Mouse (Mus musculus) 3T3-L1 (cell line): ENCODE data around the gene Frem1.

Source experiments
- DNase-seq: peaks from one replicate; pipeline ENCODE4 v3.0.0-alpha.2; 2015; ENCODE audit warnings: low read depth, low spot score

Frem1 gene

DNA sequence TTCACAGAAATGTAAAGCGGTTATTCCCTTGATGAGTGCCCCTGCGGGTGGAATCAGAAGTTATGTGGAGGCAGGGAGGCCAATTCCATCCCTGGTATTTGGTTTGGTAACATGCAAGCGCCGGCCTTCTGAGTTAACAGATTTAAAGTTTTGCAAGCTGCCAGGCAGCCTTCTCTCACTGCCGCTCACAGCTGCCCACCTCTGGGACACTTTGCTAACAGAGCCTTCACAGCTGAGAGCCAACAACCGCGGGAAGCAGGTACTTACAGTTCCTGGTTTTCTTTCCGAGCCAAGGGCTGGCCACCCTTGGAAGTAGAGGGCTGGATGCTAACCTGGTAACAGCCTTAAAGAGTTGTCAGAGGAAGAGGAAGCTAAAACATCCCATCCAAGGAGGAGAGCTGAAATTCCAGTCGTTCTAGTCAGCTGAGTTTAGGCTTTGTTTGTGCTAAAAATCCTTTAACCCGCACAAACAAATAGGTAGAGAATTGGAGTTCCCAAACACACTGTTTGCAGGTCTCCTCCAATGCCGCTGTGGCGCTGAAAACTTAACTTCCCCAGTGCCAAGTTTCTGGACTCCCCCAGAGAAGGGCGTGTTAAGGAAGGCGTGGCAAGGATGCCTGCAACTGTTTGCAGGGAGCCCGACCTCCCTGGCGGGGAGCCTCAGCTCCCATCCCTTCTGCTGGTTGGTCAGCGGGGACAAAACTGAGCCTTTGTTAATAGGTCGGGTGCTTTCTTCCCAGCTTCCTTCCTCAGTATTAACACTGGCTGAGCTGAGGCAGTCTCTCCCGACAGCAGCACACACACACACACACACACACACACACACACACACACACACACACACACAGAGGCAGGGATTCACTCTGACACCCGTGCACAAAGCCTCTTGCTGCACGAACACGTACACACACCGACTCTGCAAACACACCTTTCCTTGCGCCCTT lies at the start of gene Frem1:
Gene Frem1, minus strand, starts transcription at position 706 of the 944 bp plus-strand sequence.
- no peak for DNase-seq

DNA sequence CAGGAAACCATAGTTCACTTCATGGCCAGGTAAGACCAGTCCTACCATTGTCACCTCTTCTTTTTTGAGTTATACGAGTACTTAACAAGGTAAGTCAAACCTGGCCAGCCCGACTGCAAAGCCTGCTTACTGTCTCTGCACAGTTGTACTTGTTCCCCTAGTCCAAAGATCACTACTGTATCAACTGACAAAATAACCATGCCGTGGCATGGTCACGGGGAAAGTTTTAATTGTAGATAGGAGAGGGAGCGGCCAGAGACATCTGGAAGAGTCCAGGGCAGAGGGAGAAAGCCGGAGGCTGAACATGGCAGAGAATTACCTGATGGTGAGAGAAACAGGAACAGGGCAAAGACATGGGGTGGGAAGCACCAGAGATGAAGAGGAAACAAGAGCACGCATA lies 46.9 kb upstream of the Frem1 start:
- DNase-seq = no peak

GRCm38 (mm10) chr4:83093941-83094340 lies 41.8 kb upstream of the Frem1 start:
- DNase-seq = no peak

DNA sequence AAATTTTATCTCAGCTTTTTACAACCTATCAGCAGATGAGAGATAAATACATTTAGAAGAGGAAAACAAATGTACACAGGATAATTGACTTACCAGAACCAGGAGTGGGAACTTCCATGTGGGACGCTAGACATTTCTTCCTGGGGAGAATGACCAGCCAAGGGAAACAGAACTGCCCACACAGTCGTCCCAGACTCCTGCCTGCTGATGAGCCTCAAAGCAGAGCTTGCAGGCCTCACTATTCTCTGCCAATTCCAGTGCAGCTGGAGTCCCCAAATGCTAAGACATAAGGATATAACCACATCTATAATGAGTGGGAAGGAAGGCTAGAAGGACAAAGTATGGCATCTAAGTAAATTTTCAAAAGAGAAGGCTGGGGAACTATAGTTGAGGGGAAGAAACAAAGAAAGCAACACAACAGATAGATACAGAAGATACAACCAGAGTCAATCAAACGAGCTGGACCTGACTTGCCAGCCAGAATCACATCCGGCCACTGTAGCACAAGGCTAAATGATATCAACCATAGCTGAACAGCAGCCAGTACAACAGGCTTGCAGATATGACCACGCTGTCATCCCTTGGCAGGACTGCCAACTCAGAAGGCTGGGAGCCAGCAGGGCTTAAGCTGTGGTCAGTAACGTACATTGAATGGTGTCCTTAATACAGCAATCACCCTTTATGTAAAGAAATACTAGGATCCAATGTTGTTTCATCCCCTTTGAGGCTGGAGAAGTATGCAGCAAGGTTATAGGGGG lies 38.7 kb upstream of the Frem1 start:
- peak; percentile 38 for DNase-seq

- no peak for DNase-seq
These were observed 28.4 kb upstream of the Frem1 start for GRCm38 (mm10) chr4:83080364-83081174.

- peak; percentile 53 for DNase-seq
These were observed 12.1 kb upstream of the Frem1 start for GRCm38 (mm10) chr4:83064191-83064590.

- no peak for DNase-seq
These were observed 9.4 kb upstream of the Frem1 start for GRCm38 (mm10) chr4:83061564-83061963.

- DNase-seq = no peak
These were observed 6.5 kb upstream of the Frem1 start for GRCm38 (mm10) chr4:83058617-83059016.

DNA sequence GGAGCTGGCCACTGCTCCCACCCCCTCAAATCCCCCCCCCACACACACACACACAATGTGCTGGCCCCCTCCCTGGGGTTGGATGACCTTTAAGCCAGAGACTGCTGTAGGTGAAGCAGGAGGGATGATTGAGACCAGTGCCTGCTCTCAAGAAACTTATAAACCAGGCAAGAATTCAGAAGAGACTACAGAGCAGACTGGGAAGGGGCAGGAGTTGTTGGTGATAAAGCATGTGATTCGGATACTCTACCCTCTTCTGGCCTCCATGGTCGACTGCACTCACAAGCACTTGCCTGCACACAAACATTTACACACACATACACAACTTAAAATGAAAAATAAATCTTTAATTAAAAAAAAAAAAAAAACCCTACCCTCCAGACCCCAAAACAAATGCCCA lies 6.0 kb upstream of the Frem1 start:
- DNase-seq = no peak

DNA sequence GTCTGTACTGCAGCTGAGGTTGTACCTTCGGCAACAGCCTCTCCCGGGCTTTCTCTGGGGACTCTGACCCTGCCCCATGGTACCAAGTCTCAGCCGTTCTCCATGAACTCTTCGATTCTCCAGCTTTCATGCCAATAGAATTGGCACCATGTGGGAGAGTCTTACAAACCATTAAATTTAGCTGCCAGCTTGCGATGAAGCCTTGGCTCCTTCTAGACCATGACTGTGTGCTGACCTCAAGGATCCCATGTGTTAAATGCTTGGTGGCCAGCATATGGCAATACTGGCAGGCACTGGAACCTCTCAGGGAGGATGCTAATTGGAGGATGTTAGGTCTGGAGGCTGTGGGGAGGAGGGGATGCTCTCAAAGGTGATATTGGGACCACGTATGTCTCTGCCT lies 4.4 kb upstream of the Frem1 start:
- no peak for DNase-seq

- no peak for DNase-seq
These were observed 3.3 kb upstream of the Frem1 start for GRCm38 (mm10) chr4:83055444-83055843.

GRCm38 (mm10) chr4:83053206-83053605 lies 1.1 kb upstream of the Frem1 start:
- DNase-seq = no peak

GRCm38 (mm10) chr4:83051176-83051575 lies 963 bp downstream of the Frem1 start:
- DNase-seq = no peak

DNA sequence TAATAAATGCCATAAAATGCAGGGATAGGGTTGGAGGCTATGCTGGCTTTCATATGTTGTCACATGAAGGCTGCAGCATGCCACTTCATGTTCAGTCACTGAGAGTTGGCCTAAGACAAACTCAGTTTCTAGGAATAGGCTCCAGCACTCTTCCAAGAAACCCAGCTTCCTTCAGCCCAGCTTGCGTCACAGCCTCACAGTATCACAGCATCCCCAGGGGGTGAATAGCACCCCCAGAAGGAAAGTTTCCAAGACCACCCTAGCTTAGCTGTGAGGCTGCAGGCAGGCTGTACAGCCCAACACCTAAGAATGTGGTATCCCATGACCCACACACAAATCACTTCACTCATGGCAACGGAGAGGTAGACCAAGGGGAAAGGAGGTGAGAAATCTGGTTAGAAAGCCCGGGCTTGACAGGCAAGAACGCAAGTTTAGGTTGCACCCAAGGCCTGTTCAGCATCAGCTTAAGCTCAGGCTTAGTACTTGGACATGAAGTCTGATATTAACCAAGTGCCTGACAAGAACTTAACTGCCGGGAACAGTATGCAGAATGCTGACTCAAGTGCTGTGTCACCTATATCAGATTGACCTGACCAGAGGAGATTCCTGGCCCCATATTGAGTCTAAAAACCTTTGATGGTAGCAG lies 1.9 kb downstream of the Frem1 start:
- DNase-seq = no peak

GRCm38 (mm10) chr4:83049288-83049687 lies 2.9 kb downstream of the Frem1 start:
- DNase-seq = no peak

- DNase-seq = no peak
These were observed 3.6 kb downstream of the Frem1 start for GRCm38 (mm10) chr4:83048561-83048960.

- DNase-seq = no peak
These were observed 5.3 kb downstream of the Frem1 start for GRCm38 (mm10) chr4:83046806-83047205.

GRCm38 (mm10) chr4:83046069-83046468 lies 6.1 kb downstream of the Frem1 start:
- DNase-seq = no peak

DNA sequence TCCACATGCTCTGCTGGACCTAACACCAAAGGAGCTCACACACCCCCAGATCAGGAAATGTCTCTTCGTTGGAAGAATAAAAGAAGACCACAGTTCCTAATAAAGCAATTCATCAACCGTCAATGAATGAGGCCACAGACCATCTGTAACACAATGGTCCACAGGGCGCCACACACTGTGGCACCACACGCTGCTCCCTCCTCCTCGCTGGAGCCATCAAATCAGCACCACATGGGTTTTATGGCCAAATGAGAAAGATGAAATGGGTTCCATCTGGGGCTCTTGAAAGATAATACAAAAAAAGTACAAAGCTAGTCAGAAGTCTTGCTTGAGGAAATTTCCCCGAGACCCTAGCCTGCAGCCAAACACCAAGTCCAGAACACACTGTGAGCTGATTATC lies 6.9 kb downstream of the Frem1 start:
- DNase-seq = no peak

GRCm38 (mm10) chr4:83040780-83041179 lies 11.4 kb downstream of the Frem1 start:
- no peak for DNase-seq

- no peak for DNase-seq
These were observed 19.4 kb downstream of the Frem1 start for GRCm38 (mm10) chr4:83032780-83033179.
